Mouse (Mus musculus): ENCODE results near the gene Slc25a38. TPM values are rescaled to one million over a fixed set of nuclear protein-coding genes. Genes with fewer than 3 reads are reported as not detected.

The Slc25a38 gene
- polyA plus RNA-seq, 1 experiment from 2014 or later: 18.7 TPM

DNA sequence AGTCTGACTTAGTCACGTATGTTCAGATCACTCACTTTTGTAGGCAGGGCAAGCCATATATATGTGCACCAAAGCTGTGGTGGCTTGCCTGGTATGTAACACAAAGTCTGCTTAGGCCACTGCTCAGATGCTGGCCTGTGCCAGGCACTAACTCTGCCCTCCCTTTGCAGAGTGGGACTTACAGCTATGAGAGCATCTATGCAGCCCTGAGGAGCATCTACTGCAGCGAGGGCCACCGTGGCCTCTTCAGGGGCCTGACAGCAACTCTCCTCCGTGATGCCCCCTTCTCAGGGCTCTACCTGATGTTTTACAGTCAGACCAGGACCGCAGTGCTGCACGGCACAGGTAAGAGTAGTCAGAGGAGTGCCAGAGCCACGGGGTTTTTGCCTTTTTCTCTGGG, 10.3 kb downstream of the Slc25a38 start:
- H3K4me3 ChIP-seq: no peak overlapping the region
- no peak overlapping the region for H3K27ac ChIP-seq (replicated peaks)
- H3K4me1 ChIP-seq: peaks cover 9% of the 10 kb centered on the region
- no peaks in the 10 kb centered on the region for H3K9me3 ChIP-seq
- no peaks in the 10 kb centered on the region for H3K27me3 ChIP-seq (replicated peaks)
- no peak overlapping the region for H3K4me2 ChIP-seq
- no peak for ATAC-seq (ENCODE audit: extremely low read depth, insufficient number of reproducible peaks, low FRiP score, low TSS enrichment)
- WGBS: 87% methylated on average over 7 of the region's 7 CpGs
- H3K36me3 ChIP-seq: peaks cover 76% of the 10 kb centered on the region
- H3K9ac ChIP-seq: no peak overlapping the region

DNA sequence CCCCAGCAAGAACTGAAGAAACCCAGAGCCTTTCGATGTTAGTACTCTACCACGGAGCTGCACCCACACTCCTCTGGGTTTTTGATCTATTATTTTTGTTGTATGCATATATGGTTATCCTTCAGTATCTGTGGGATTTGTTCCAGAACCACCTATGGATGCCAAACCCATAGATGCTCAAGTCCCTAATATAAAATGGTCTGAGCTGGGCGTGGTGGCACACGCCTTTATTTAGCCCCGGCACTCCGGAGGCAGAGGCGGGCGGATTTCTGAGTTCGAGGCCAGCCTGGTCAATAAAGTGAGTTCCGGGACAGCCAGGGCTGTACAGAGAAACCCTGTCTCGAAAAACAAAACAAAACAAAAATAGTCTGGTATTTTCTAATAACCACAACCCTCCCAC, 16.7 kb downstream of the Slc25a38 start:
- 55% methylated on average over 11 of the region's 11 CpGs for WGBS
- Histone ChIP-seq H3K4me2 (peak overlapping the region; percentile 76), H3K4me1 (peaks cover 22% of the 10 kb centered on the region), H3K9ac (peak overlapping the region; percentile 84), H3K4me3 (peak overlapping the region; percentile 97), H3K36me3 (peaks cover 56% of the 10 kb centered on the region), H3K27ac (replicated peaks) (peak overlapping the region; percentile 88), H3K27me3 (replicated peaks) (no peaks in the 10 kb centered on the region), H3K9me3 (no peaks in the 10 kb centered on the region)
- no peak for ATAC-seq (ENCODE audit: extremely low read depth, insufficient number of reproducible peaks, low FRiP score, low TSS enrichment)

DNA sequence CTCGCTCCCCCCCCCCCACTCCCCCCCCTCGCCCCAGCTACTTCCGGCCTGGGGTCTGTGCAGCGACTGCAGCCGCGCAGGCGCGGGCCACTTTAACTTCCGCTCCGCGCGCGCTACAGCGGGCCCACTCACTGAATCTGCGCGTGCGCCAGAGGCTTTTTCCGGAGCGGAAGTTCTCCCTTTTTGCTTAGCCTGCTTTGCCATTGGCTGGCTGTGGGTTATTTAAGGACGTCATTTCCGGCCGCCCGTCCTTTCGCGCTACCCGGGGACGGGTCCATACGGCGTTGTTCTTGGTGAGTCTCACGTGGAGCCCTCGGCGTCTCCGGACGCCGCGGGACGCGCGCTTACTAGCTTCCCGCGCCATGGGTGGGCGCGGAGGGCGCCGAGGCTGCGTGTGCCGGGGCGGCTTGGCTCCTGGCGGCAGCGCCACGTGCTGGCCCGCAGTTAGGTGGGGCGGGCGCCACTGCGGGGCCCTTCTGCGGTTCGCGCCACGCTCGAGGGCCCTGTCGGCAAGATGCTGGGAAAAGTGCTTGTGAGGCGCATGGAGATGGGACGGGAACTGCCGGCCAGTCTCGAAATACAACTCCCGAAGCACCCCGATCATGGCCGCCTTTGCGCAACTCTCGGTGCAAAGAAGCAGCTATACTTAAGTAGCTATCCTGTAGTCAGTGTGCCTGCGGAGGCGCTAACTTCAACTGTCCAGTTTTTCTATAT, 17.5 kb downstream of the Slc25a38 start, which contains the start of gene Rpsa:
Rpsa (plus strand) TSS at position 152 of the 714 bp plus-strand sequence.
- peak within 1 kb of the TSS; percentile 97 for H3K4me3 ChIP-seq
- H3K4me1 ChIP-seq: peaks cover 22% of the 10 kb centered on the region
- H3K9ac ChIP-seq: peak within 1 kb of the TSS; percentile 100
- WGBS: under 1% methylated on average over 63 of the region's 72 CpGs
- no peaks in the 10 kb centered on the region for H3K27me3 ChIP-seq (replicated peaks)
- peak; percentile 93 for ATAC-seq (ENCODE audit: extremely low read depth, insufficient number of reproducible peaks, low FRiP score, low TSS enrichment)
- H3K36me3 ChIP-seq: peaks cover 59% of the 10 kb centered on the region
- peak within 1 kb of the TSS; percentile 90 for H3K4me2 ChIP-seq
- no peaks in the 10 kb centered on the region for H3K9me3 ChIP-seq
- H3K27ac ChIP-seq (replicated peaks): peak within 1 kb of the TSS; percentile 91

DNA sequence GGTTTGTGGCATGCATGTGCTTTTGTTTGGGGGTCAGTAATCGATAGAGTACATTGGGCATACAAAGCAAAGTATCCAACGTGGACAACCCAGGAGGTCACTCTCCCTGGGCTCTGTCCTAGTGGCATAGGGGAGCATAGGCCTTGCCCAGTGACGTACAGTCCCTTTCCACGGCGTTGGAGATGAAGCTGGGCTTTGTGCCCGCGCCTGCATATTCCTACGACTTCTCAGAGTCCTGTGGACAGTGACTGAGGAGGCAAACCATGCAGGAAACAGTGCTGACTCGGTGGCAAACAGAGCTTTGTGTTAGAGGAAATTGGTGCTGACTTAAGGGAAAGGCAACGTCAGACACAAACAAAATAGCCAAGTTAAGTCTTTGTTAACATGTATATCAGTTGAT, 19.1 kb downstream of the Slc25a38 start:
- H3K27me3 ChIP-seq (replicated peaks): no peaks in the 10 kb centered on the region
- 0 out of 2 replicates have a peak overlapping the region, but pooled peaks have one; percentile 8 for H3K27ac ChIP-seq (replicated peaks)
- peak overlapping the region; percentile 100 for H3K9ac ChIP-seq
- WGBS: 57% methylated on average over 10 of the region's 10 CpGs
- peaks cover 22% of the 10 kb centered on the region for H3K4me1 ChIP-seq
- peak overlapping the region; percentile 90 for H3K4me2 ChIP-seq
- peak overlapping the region; percentile 97 for H3K4me3 ChIP-seq
- peaks cover 49% of the 10 kb centered on the region for H3K36me3 ChIP-seq
- H3K9me3 ChIP-seq: no peaks in the 10 kb centered on the region
- no peak for ATAC-seq (ENCODE audit: extremely low read depth, insufficient number of reproducible peaks, low FRiP score, low TSS enrichment)

DNA sequence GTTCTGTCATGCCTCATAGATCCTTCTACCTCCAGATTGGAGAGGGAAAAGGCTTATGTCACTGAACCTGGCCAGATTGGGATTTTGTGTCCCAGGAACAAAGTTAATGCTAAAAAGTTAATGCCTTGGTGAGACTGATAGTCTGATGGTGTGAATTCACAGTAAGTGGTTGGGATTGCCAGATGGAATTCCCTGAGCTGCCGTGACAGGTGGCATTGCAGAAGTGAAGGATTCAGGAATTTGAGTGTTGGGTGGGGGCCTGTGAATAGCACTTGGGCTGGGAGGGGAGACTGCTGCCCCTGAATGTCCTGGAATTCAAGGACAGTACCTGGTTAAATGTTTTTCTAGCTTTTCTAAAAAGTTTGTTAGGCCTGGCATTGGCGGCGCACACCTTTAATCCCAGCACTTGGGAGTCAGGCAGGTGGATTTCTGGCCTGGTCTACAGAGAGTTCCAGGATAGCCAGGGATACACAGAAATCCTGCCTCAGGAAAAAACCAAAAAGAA, 21.7 kb downstream of the Slc25a38 start:
- Histone ChIP-seq H3K4me2 (no peak overlapping the region), H3K9me3 (no peaks in the 10 kb centered on the region), H3K4me3 (no peak overlapping the region), H3K9ac (no peak overlapping the region), H3K27me3 (replicated peaks) (no peaks in the 10 kb centered on the region), H3K4me1 (peaks cover 21% of the 10 kb centered on the region), H3K27ac (replicated peaks) (no peak overlapping the region), H3K36me3 (peaks cover 47% of the 10 kb centered on the region)
- WGBS: 86% methylated on average over 3 of the region's 3 CpGs
- no peak for ATAC-seq (ENCODE audit: extremely low read depth, insufficient number of reproducible peaks, low FRiP score, low TSS enrichment)

DNA sequence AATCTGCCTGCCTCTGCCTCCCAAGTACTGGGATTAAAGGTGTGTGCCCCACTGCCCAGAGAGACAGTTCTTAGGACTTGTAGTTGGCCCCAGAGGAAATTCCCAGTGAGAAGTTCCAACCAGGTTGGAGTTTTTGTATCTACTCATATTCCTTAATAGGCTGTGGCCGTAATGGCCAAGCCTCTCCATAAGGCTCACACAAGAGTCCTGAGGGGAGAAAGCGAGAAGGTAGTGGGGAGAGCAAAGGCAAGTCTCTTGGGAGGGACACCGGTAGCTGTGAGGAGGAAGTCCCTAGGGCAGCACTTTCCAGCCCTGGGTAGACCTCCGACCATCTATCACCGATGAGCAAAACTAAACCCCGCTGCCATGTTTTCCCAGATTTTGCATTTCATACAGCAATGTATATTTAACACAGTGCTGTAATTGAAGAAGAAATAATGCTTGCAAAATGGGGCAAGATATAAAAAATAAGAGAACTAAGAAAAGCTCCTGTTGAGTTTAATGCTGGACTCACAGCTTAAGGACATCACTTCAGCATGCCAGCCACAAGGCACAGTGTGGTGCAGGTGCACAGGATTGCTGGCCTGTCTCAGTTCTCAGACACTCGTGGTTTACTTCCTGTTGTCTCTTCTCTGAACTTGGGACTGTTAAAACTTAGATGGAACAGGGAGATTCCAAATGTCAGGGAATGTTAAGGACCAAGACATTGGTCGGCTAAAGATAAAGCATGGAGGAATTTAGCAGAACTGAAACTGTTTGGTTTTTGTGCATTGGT, 23.0 kb downstream of the Slc25a38 start:
- ATAC-seq (ENCODE audit: extremely low read depth, insufficient number of reproducible peaks, low FRiP score, low TSS enrichment): no peak
- Histone ChIP-seq H3K4me2 (no peak overlapping the region), H3K36me3 (peaks cover 47% of the 10 kb centered on the region), H3K4me3 (no peak overlapping the region), H3K9ac (no peak overlapping the region), H3K27ac (replicated peaks) (no peak overlapping the region), H3K4me1 (peaks cover 17% of the 10 kb centered on the region), H3K27me3 (replicated peaks) (no peaks in the 10 kb centered on the region), H3K9me3 (no peaks in the 10 kb centered on the region)
- WGBS: 31% methylated on average over 8 of the region's 8 CpGs

DNA sequence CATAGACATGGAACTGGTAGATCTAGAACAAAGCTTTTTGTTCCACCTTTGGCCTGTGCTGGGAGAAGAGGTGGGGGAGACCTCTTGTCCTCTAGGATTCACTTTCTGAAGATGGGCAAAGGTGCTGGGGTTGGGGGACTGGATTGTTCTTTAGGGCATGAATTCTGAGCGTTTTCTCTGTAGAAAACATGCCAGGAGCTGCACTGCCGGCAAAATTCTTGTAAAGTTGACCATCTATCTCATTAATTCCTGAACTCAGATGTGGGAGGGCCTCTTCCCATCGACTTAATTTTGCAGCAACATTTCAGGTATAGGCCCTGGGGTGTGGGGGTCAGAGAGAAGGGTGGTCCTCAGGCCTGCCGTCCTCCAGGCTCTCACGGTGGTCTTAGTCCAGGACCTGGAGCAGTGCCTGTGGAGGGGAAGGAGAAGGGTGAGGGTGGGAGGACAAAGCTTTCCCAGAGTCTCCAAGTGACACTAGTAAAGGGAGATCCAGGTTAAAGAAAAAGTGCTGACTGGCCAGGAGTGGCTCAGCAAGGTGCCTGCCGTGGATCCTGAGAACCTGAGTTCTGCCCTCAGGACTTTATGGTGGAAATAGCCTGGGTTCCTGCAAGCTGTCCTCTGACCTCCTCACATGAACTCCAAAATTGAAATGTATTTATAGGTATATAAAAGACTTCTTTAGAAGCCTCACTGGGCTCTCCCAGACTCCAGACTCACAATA, 23.7 kb downstream of the Slc25a38 start:
- no peaks in the 10 kb centered on the region for H3K9me3 ChIP-seq
- H3K27me3 ChIP-seq (replicated peaks): no peaks in the 10 kb centered on the region
- 47% methylated on average over 6 of the region's 6 CpGs for WGBS
- peaks cover 42% of the 10 kb centered on the region for H3K36me3 ChIP-seq
- no peak overlapping the region for H3K4me3 ChIP-seq
- H3K4me2 ChIP-seq: no peak overlapping the region
- H3K4me1 ChIP-seq: peaks cover 10% of the 10 kb centered on the region
- no peak for ATAC-seq (ENCODE audit: extremely low read depth, insufficient number of reproducible peaks, low FRiP score, low TSS enrichment)
- H3K9ac ChIP-seq: no peak overlapping the region
- no peak overlapping the region for H3K27ac ChIP-seq (replicated peaks)

DNA sequence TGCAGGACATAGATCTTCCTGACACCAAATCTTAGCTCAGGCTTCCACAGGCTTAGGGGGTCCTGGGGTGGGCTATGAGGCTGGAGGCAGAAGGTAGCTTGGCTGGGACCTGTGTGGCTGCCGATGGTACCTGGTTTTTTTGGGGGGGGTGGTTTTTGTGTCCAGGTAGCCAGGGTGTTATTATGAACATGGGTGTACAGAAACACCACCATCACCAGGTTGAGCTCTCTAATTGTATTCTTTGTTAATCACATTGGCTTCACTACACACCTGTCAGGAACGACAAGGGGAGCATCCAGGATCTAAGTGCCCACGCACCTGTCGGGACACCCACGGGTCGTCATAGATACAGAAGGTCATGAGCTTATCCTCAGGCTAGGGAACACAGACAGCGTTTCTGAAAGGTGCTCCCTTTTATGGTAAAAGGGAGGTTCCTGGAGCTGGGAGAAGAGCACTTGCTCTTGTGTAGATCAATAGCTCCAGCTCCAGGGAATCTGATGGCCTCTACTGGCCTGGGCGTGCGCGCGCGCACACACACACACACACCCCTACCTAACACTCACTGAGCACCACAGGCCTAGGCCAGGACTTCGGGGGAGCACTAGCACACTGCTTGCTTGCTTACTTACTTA, 24.5 kb downstream of the Slc25a38 start:
- 74% methylated on average over 13 of the region's 13 CpGs for WGBS
- no peak overlapping the region for H3K4me3 ChIP-seq
- H3K4me1 ChIP-seq: peaks cover 2% of the 10 kb centered on the region
- no peak for ATAC-seq (ENCODE audit: extremely low read depth, insufficient number of reproducible peaks, low FRiP score, low TSS enrichment)
- H3K27me3 ChIP-seq (replicated peaks): no peaks in the 10 kb centered on the region
- no peak overlapping the region for H3K9ac ChIP-seq
- H3K9me3 ChIP-seq: no peaks in the 10 kb centered on the region
- no peak overlapping the region for H3K27ac ChIP-seq (replicated peaks)
- H3K4me2 ChIP-seq: no peak overlapping the region
- H3K36me3 ChIP-seq: peaks cover 35% of the 10 kb centered on the region

DNA sequence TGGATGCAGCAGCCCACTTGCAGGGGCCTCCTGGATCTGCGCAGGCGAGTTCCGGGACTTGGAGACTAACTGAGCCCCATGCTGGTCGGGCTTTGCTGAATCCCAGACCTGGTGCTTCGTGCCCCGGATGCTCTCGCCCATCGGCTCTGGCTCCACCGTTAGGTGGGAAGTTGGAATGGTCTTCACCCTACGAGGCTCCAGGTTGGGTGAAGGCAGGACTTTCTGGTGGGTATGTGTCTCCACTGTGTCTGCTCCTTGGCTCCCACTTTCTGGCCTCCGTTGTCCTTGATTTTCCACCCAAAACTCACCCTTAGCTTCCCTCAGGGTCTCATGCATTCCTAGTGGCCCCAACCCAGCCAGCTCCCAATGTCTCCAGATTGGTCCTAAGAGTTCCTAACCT, 25.3 kb downstream of the Slc25a38 start:
- H3K27ac ChIP-seq (replicated peaks): no peak overlapping the region
- 82% methylated on average over 11 of the region's 11 CpGs for WGBS
- H3K4me3 ChIP-seq: no peak overlapping the region
- no peaks in the 10 kb centered on the region; the same call in 1 of the 2 replicates for H3K4me1 ChIP-seq
- H3K9me3 ChIP-seq: no peaks in the 10 kb centered on the region
- ATAC-seq (ENCODE audit: extremely low read depth, insufficient number of reproducible peaks, low FRiP score, low TSS enrichment): no peak
- no peaks in the 10 kb centered on the region for H3K27me3 ChIP-seq (replicated peaks)
- H3K36me3 ChIP-seq: peaks cover 26% of the 10 kb centered on the region
- no peak overlapping the region for H3K4me2 ChIP-seq
- no peak overlapping the region for H3K9ac ChIP-seq

DNA sequence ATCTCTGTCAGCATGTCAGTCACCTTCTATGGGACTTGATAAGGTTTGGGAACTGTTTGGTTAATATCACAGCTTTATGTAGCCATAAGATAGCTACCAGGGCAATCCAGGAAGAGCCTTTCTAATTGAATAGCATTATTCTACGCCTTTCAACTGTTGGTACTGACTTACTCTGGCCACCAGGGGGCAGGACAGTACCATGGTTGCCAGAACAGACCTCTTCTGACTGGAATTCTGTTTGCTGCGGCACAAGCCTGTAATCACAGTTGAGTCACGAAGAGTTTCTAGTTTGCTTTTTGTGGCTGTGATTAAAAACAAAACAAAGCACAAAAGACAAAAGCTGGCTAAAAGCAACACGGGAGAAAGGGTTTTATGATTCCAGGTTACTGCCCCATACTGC, 30.5 kb downstream of the Slc25a38 start:
- no peaks in the 10 kb centered on the region for H3K36me3 ChIP-seq
- ATAC-seq (ENCODE audit: extremely low read depth, insufficient number of reproducible peaks, low FRiP score, low TSS enrichment): no peak
- H3K9ac ChIP-seq: no peak overlapping the region
- no peaks in the 10 kb centered on the region for H3K9me3 ChIP-seq
- no peak overlapping the region for H3K4me2 ChIP-seq
- WGBS: 12% methylated on average over 4 of the region's 4 CpGs
- H3K27ac ChIP-seq (replicated peaks): no peak overlapping the region
- H3K4me1 ChIP-seq: no peaks in the 10 kb centered on the region
- no peak overlapping the region for H3K4me3 ChIP-seq
- no peaks in the 10 kb centered on the region for H3K27me3 ChIP-seq (replicated peaks)

DNA sequence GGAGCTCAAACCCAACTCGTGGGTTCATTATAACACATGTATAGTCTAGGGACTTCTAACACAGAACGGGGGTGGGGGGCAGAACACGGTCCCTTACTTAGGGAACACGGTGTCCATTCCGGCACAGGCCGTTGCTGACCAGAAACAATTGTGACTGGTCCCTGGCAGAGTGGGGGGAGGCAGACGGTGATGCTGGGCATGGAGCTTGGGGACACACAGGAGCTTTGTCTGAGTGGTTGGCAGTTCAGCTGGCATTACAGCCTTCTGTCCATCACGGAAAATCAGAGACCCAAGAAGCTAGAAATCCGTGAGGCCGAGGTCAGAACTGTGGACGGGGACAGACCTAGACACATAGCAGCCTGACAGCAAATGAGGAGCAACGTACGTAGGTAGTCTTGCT, 34.3 kb downstream of the Slc25a38 start:
- H3K9me3 ChIP-seq: no peaks in the 10 kb centered on the region
- WGBS: 85% methylated on average over 13 of the region's 13 CpGs

More for the DNA sequence above, 34.3 kb downstream of the Slc25a38 start:
- no peaks in the 10 kb centered on the region for H3K27me3 ChIP-seq (replicated peaks)
- H3K4me3 ChIP-seq: no peak overlapping the region
- no peaks in the 10 kb centered on the region for H3K4me1 ChIP-seq
- H3K36me3 ChIP-seq: no peaks in the 10 kb centered on the region
- H3K9ac ChIP-seq: no peak overlapping the region
- ATAC-seq (ENCODE audit: extremely low read depth, insufficient number of reproducible peaks, low FRiP score, low TSS enrichment): no peak
- H3K4me2 ChIP-seq: no peak overlapping the region
- H3K27ac ChIP-seq (replicated peaks): no peak overlapping the region

Measured in heart, embryonic 13.5 days (tissue).